Mouse (Mus musculus) heart, embryonic 12.5 days (tissue): Measurements from ENCODE around the gene Ccdc102a. TPM values are rescaled to one million over a fixed set of nuclear protein-coding genes. Genes with fewer than 3 reads are reported as not detected.

Experiments used
- ATAC-seq: fragments of 200-750 bp; cut with Nextera tagmentation; 2 replicates; pipeline ENCODE4 v1.8.0; 2017; ENCODE audit warnings: moderate TSS enrichment, moderate library complexity; ENCODE audit not compliant: insufficient number of reproducible peaks, low FRiP score
- H3K27ac ChIP-seq: fragments of 300-500 bp; sonication (generic); 2 replicates; pipeline ENCODE4 v1.5.1; 2016; ENCODE audit warnings: mild to moderate bottlenecking, moderate library complexity; ENCODE audit not compliant: poor library complexity, severe bottlenecking
- H3K27me3 ChIP-seq: fragments of 300-500 bp; sonication (generic); replicated peaks from 2 replicates; pipeline ENCODE4 v1.6.1; 2016; ENCODE audit warnings: mild to moderate bottlenecking, moderate library complexity
- H3K36me3 ChIP-seq: fragments of 300-500 bp; sonication (generic); 2 replicates; pipeline ENCODE4 v1.6.1; 2016; ENCODE audit warnings: mild to moderate bottlenecking, moderate library complexity
- H3K4me1 ChIP-seq: fragments of 300-500 bp; sonication (generic); replicated peaks from 2 replicates; pipeline ENCODE4 v1.6.1; 2016; ENCODE audit warnings: mild to moderate bottlenecking
- H3K4me2 ChIP-seq: fragments of 300-500 bp; sonication (generic); 2 replicates; pipeline ENCODE4 v1.6.1; 2016; ENCODE audit warnings: mild to moderate bottlenecking, moderate library complexity
- H3K4me3 ChIP-seq: fragments of 300-500 bp; sonication (generic); 2 replicates; pipeline ENCODE4 v1.5.1; 2016; ENCODE audit warnings: mild to moderate bottlenecking
- H3K9ac ChIP-seq: fragments of 300-500 bp; sonication (generic); 2 replicates; pipeline ENCODE4 v1.6.1; 2016; ENCODE audit warnings: mild to moderate bottlenecking, moderate library complexity
- H3K9me3 ChIP-seq: fragments of 300-500 bp; sonication (generic); replicated peaks from 2 replicates; pipeline ENCODE4 v1.6.1; 2016; ENCODE audit warnings: mild to moderate bottlenecking, moderate library complexity
- WGBS: fragments of 180-500 bp; shearing (Covaris S2); methylation state at CpG from one replicate; pipeline ENCODE4 v1.1.7; 2016; 5-methylcytosine and 5-hydroxymethylcytosine counted together
- polyA plus RNA-seq: library from polyadenylated mRNA; unstranded; fragments of >200 nt; fragmentation: Nextera tagmentation; extraction: Ambion mirVana; gene quantifications from 2 replicates; pipeline ENCODE4 v1.2.1, GENCODE M21; 2016

Ccdc102a gene
- polyA plus RNA-seq, 1 experiment from 2014 or later, result 26.2 TPM

DNA sequence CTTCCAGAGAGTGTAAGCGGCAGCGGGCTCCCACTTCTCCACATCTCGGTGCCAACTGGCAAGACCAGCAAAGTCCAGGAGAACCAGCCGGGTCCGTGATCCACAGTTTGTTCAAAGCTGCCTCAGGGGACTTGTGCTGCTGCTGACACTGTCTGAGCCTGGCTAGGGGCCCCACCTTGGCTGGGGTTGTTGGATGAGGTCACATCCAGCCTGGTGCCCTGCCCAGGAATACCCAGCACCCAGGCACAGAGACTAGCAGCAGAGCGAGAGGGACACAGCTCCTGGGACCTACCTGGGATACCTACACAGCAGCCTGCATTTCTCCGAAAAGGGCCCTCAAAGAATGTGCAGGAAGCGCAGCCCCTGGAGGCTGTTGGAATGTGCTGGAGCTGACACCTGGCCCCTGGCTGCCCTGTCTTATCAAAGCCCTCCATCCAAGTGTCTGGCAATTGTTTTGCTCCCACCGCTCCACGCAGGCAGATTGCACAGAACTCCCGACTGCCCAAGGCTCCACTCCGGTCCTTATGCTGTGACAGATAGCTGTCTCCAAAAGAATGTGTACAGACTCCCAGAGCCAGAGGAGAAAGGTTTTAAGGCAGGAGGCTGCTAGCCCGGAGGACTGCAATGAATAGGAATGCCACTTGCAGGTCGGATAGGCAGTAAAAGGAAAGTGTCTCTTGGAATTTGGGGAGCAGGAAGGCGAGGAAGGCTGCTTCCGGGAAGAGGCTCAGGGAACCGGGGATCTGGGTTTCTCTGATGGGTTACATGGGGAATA lies 42.6 kb downstream of the Ccdc102a start:
- H3K36me3 ChIP-seq, result peaks cover 2% of the 10 kb centered on the region; the same call in 1 of the 2 replicates
- no peak for ATAC-seq
- peak overlapping the region; percentile 84 for H3K27ac ChIP-seq
- H3K4me3 ChIP-seq, result peak overlapping the region; percentile 72
- H3K27me3 ChIP-seq, result no peaks in the 10 kb centered on the region
- H3K9ac ChIP-seq, result peak overlapping the region; percentile 84
- H3K4me2 ChIP-seq, result peak overlapping the region; percentile 90
- 4% methylated on average over 17 of the region's 17 CpGs for WGBS
- H3K4me1 ChIP-seq, result peaks cover 54% of the 10 kb centered on the region
- H3K9me3 ChIP-seq, result no peaks in the 10 kb centered on the region

DNA sequence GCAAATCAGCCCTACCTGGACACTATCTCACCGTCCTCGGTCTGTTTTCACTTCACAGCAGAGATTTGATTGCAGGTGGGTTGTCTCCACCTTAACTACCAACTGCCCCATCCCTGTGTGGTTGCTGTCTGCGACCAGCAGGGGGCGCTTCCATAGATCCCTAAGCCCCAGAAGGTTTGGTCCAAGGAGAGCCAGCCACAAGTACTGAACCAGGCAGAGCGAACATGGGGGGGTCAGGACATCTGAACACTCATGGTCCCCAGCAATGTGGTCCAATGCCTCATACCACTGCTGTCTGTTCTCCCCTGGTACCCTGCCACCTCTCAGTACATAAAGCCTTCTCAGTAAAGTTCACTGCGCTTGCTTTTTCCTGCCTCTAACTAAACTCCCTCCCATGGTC lies 43.5 kb downstream of the Ccdc102a start:
- peak; percentile 48 for ATAC-seq
- H3K36me3 ChIP-seq, result peaks cover 11% of the 10 kb centered on the region; the same call in 1 of the 2 replicates
- peaks cover 63% of the 10 kb centered on the region for H3K4me1 ChIP-seq

DNA sequence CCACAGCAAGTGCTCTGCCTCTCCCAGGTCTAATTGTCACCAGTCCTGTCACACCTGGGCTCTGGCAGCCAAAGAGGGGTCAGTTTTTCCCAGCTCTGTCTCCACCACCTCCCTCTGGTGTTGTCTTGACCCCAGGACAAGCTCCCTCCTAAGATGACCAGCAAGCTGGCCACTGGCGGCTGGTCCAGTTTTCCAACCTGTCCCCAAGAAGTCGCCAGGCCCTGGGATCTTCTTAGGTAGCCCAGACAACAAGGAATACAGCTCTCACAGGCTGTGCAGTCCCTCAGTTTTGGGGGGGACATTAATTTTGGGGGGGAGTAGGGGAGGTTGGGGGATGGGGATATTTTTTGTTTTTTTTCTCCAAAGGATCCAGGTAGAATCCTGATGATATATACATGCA lies 45.3 kb downstream of the Ccdc102a start:
- no peak for ATAC-seq
- peak overlapping the region; percentile 13; the same call in 1 of the 2 replicates for H3K4me3 ChIP-seq
- H3K36me3 ChIP-seq, result peaks cover 24% of the 10 kb centered on the region
- no peak overlapping the region for H3K27ac ChIP-seq
- 0 out of 2 replicates have a peak overlapping the region, but pooled peaks have one; percentile 4 for H3K9ac ChIP-seq
- H3K4me2 ChIP-seq, result peak overlapping the region; percentile 90
- 71% methylated on average over 2 of the region's 2 CpGs for WGBS
- no peaks in the 10 kb centered on the region for H3K27me3 ChIP-seq
- no peaks in the 10 kb centered on the region for H3K9me3 ChIP-seq
- H3K4me1 ChIP-seq, result peaks cover 81% of the 10 kb centered on the region

More for the DNA sequence above, 43.5 kb downstream of the Ccdc102a start:
- peak overlapping the region; percentile 84 for H3K9ac ChIP-seq
- H3K9me3 ChIP-seq, result no peaks in the 10 kb centered on the region
- H3K4me2 ChIP-seq, result peak overlapping the region; percentile 90
- WGBS, result 4% methylated on average over 6 of the region's 6 CpGs
- H3K27ac ChIP-seq, result no peak overlapping the region; the same call in 1 of the 2 replicates
- H3K27me3 ChIP-seq, result no peaks in the 10 kb centered on the region
- H3K4me3 ChIP-seq, result peak overlapping the region; percentile 72

DNA sequence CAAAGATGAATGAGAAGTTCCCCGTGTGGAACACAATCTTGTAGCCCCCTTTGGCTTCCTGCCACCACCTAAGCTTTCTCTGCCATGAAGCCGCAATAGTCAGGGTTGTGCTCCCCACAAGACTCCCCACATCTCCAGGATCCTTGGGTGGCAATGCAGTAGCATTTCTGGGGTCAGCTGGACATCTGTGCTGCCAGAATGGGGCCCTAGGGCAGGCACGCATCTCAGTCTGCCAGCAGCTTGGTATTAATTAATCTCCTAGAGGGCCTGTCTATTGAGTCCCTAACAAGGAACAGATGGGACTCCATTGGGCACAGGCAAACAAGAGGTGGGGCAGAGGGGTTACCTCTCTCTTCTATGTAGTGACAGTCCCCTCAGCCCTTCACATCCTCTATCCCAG lies 45.7 kb downstream of the Ccdc102a start:
- Histone ChIP-seq H3K4me1 (peaks cover 84% of the 10 kb centered on the region), H3K4me3 (peak overlapping the region; percentile 13; the same call in 1 of the 2 replicates), H3K27ac (peak overlapping the region; percentile 55), H3K36me3 (peaks cover 28% of the 10 kb centered on the region), H3K4me2 (peak overlapping the region; percentile 90), H3K9me3 (no peaks in the 10 kb centered on the region), H3K9ac (0 out of 2 replicates have a peak overlapping the region, but pooled peaks have one; percentile 4), H3K27me3 (no peaks in the 10 kb centered on the region)
- ATAC-seq, result no peak
- WGBS, result 52% methylated on average over 3 of the region's 3 CpGs

DNA sequence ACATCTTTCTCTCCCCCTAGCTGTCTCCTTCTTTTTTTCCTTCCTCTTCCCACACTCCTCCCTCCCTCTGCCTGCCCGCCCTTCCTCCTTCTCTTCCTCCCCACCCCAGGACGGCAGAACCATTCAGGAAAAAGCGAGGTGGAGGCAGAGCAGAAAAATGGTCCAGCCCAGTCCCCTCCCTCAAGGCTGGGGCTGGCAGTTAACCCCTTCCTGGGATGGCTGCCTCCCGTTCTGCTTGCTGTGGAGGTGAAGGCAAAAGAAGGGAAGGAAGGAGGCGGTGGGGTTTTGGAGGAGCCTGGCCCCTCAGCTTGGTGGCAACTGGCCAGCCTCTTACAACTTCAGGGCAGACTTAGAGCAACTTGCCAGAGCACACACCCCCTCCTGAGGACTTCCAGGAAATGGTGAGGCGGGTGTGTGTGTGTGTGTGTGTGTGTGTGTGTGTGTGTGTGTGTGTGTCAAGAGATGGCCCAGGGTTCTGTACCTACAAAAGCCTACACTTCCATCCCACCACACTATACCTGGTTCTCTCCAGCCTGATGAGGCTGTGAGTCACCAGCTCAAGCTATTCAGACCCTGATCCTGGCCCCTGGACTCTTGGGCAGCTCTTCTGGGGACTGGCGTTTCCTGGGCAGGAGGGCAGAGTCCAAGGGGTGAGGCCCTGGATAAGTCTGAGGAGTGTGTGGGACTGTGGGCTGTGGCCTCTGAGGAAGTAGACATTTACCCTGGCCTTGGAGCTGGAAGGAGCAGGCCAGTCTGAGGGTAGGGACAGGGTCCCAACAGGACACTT lies 46.6 kb downstream of the Ccdc102a start:
- peaks cover 83% of the 10 kb centered on the region for H3K4me1 ChIP-seq

DNA sequence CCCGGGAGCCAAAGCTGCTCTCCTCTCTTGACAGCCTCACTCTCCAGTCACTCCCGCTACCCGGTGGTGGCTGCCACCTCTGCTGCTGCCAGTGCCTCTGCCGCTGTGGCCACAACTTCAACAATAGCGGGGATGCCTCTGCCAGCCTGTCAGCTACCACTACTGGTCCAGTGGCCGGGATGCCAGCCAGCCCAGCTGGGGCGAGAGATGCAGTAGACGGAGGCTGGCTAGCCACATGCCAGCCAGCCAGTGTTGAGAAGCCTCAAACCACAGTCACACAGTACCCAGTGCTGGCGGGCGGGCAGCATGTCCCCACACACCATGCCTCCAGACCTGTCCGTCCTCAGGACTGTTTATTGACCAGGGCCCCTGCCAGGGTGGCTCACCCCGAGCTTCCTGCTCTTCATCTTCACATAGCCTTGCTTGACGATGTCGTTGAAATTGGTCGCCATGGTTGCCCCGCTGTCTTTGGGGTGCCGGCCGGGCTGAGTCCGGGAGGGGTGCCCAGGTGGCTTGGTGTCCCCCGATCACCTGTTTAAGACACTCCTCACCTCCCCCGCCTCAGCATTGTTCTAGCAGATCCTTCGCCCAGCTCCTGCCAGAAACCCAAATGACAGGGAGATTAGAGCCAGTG lies 47.3 kb downstream of the Ccdc102a start:
- H3K9ac ChIP-seq, result peak overlapping the region; percentile 57
- 0 out of 2 replicates have a peak, but pooled peaks have one; percentile 1 for ATAC-seq
- H3K4me3 ChIP-seq, result peak overlapping the region; percentile 44
- no peaks in the 10 kb centered on the region for H3K9me3 ChIP-seq
- peak overlapping the region; percentile 90 for H3K4me2 ChIP-seq
- peaks cover 82% of the 10 kb centered on the region for H3K4me1 ChIP-seq
- no peaks in the 10 kb centered on the region for H3K27me3 ChIP-seq
- H3K36me3 ChIP-seq, result peaks cover 43% of the 10 kb centered on the region
- H3K27ac ChIP-seq, result peak overlapping the region; percentile 55; the same call in 1 of the 2 replicates
- 18% methylated on average over 22 of the region's 22 CpGs for WGBS

More for the DNA sequence above, 46.6 kb downstream of the Ccdc102a start:
- Histone ChIP-seq H3K4me3 (peak overlapping the region; percentile 44), H3K36me3 (peaks cover 36% of the 10 kb centered on the region), H3K9ac (peak overlapping the region; percentile 57), H3K9me3 (no peaks in the 10 kb centered on the region), H3K4me2 (peak overlapping the region; percentile 90), H3K27ac (peak overlapping the region; percentile 55), H3K27me3 (no peaks in the 10 kb centered on the region)
- ATAC-seq, result peak; percentile 60
- WGBS, result 9% methylated on average over 7 of the region's 7 CpGs

DNA sequence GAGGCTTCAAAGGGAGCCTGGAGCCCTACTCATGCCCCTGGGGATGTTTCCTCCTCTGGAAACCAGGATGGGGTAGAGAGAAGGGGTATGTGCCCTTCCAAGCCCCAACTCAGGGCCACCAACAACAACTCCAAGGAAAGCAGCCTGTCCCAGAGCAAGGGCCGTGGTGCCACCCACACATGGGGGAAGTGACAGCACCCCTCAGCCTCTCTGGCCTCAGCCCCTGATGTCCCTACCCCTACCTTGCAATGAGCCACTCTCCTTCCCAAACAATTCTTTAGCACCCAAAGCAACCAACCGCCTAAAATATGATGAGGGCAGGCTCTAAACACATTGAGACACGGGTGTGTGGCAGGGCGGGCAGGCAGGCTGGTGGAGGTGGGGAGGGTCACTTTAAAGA lies 47.9 kb downstream of the Ccdc102a start:
- Histone ChIP-seq H3K4me1 (peaks cover 76% of the 10 kb centered on the region), H3K9ac (peak overlapping the region; percentile 57)

DNA sequence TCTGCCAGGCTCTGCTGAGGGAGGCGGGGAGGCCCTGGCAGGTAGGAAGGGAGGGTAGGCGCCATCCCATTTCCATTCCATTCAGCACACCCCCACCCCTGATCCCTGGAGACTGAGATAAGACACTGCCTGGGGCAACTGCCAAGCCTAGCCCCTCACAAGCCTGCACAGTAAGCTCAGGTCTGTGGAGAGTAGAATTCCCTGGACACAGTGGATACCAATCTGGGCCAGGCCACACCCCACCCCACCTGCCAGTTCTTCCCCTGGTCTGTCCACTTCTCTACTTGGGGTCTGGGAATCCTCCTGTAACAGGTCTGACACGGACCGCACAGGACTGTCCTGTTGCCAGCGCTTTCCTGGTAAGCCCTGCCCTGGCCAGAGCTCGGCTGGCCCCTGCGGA lies 48.8 kb downstream of the Ccdc102a start:
- H3K27ac ChIP-seq, result peak overlapping the region; percentile 35
- no peaks in the 10 kb centered on the region for H3K27me3 ChIP-seq
- WGBS, result 38% methylated on average over 7 of the region's 7 CpGs
- peak; percentile 7; the same call in 1 of the 2 replicates for ATAC-seq
- peak overlapping the region; percentile 90 for H3K4me2 ChIP-seq
- peaks cover 68% of the 10 kb centered on the region for H3K4me1 ChIP-seq
- no peaks in the 10 kb centered on the region for H3K9me3 ChIP-seq
- peaks cover 58% of the 10 kb centered on the region for H3K36me3 ChIP-seq
- H3K9ac ChIP-seq, result peak overlapping the region; percentile 57
- 0 out of 2 replicates have a peak overlapping the region, but pooled peaks have one; percentile 44 for H3K4me3 ChIP-seq

More for the DNA sequence above, 47.9 kb downstream of the Ccdc102a start:
- Histone ChIP-seq H3K9me3 (no peaks in the 10 kb centered on the region), H3K27ac (peak overlapping the region; percentile 26; the same call in 1 of the 2 replicates), H3K4me3 (peak overlapping the region; percentile 44), H3K4me2 (peak overlapping the region; percentile 90), H3K27me3 (no peaks in the 10 kb centered on the region), H3K36me3 (peaks cover 49% of the 10 kb centered on the region)
- 52% methylated on average over 4 of the region's 4 CpGs for WGBS
- no peak for ATAC-seq

DNA sequence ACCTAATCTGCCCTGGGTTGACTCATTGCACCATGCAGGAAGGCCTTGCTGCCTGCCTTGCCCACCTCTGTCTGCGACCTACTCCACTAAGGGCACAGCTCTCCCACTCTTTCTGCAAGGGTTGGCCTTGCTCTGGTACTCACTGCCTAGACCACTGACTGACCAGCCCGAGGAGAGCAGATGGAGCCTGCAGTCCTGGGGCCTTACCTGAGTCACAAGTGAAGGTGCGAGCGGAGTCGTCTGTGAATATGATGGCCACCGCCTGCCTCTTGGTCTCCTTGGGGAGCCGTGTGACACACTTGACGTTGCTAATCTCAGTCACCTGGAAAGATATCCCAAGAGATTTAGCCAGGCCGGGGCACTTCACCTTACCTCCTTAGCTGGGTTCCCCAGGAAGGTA lies 51.0 kb downstream of the Ccdc102a start:
- no peak overlapping the region for H3K9ac ChIP-seq
- no peak overlapping the region for H3K4me3 ChIP-seq
- H3K9me3 ChIP-seq, result no peaks in the 10 kb centered on the region
- no peak overlapping the region for H3K27ac ChIP-seq
- H3K36me3 ChIP-seq, result peaks cover 80% of the 10 kb centered on the region
- 75% methylated on average over 9 of the region's 9 CpGs for WGBS
- H3K27me3 ChIP-seq, result no peaks in the 10 kb centered on the region
- no peak overlapping the region for H3K4me2 ChIP-seq
- peaks cover 61% of the 10 kb centered on the region for H3K4me1 ChIP-seq
- no peak for ATAC-seq

DNA sequence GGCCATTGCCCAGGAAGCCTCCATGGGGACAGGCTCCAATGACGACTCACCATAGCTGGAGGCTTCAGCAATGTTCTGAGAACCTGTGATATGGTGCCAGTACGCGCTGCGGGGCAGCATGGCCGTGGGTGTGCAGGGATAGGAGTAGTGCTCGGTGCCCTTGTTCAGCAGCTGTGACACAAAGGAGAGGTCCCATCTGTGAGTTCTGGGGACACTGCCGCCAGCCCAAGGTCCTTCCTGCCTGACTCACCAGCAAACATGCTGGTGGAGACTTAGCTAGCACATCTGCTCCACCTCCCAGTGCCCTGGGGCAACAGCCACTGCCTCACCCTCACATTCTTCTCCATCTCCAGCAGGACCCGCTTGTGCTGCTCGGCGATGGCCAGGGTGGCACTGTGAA lies 52.6 kb downstream of the Ccdc102a start:
- no peak overlapping the region for H3K9ac ChIP-seq
- no peaks in the 10 kb centered on the region for H3K27me3 ChIP-seq
- peaks cover 50% of the 10 kb centered on the region for H3K4me1 ChIP-seq
- H3K36me3 ChIP-seq, result peaks cover 89% of the 10 kb centered on the region
- H3K9me3 ChIP-seq, result no peaks in the 10 kb centered on the region
- H3K4me2 ChIP-seq, result no peak overlapping the region
- ATAC-seq, result no peak
- WGBS, result 81% methylated on average over 10 of the region's 10 CpGs
- H3K27ac ChIP-seq, result no peak overlapping the region
- H3K4me3 ChIP-seq, result no peak overlapping the region
